Mouse (Mus musculus) liver, embryonic 11.5 days (tissue): ENCODE results near the gene Sall2. TPM values are rescaled to one million over a fixed set of nuclear protein-coding genes. Genes with fewer than 3 reads are reported as not detected.
A peak's percentile ranks its signal among the peaks of the same experiment; 100 is the strongest.

Source experiments
- ATAC-seq: fragments of 200-750 bp; cut with Nextera tagmentation; replicated peaks from 2 replicates; pipeline ENCODE4 v1.8.0; 2017; ENCODE audit warnings: moderate number of reproducible peaks, mild to moderate bottlenecking, moderate TSS enrichment, moderate library complexity; ENCODE audit not compliant: low FRiP score
- DNase-seq: peaks from one replicate; pipeline ENCODE4 v3.0.0-alpha.2; 2017; ENCODE audit warnings: low spot score
- H3K27ac ChIP-seq: fragments of 300-500 bp; sonication (generic); 2 replicates; pipeline ENCODE4 v1.5.1; 2014; ENCODE audit warnings: mild to moderate bottlenecking, low read depth, low read length, control low read depth
- H3K27me3 ChIP-seq: fragments of 300-500 bp; sonication (generic); replicated peaks from 2 replicates; pipeline ENCODE4 v1.6.1; 2014; ENCODE audit warnings: low read length, mixed read lengths; ENCODE audit not compliant: control insufficient read depth, insufficient read depth
- H3K36me3 ChIP-seq: fragments of 300-500 bp; sonication (generic); 2 replicates; pipeline ENCODE4 v1.6.1; 2014; ENCODE audit warnings: mild to moderate bottlenecking, low read length, moderate library complexity, mixed read lengths; ENCODE audit not compliant: control insufficient read depth, insufficient read depth
- H3K4me1 ChIP-seq: fragments of 300-500 bp; sonication (generic); replicated peaks from 2 replicates; pipeline ENCODE4 v1.6.1; 2014; ENCODE audit warnings: low read length, mixed read lengths; ENCODE audit not compliant: control insufficient read depth, insufficient read depth
- H3K4me2 ChIP-seq: fragments of 300-500 bp; sonication (generic); 2 replicates; pipeline ENCODE4 v1.6.1; 2014; ENCODE audit warnings: mild to moderate bottlenecking, control low read depth, moderate library complexity
- H3K4me3 ChIP-seq: fragments of 300-500 bp; sonication (generic); 2 replicates; pipeline ENCODE4 v1.5.1; 2014; ENCODE audit warnings: low read depth, low read length, control low read depth
- H3K9ac ChIP-seq: fragments of 300-500 bp; sonication (generic); 2 replicates; pipeline ENCODE4 v1.6.1; 2014; ENCODE audit warnings: low read depth, low read length, control low read depth
- H3K9me3 ChIP-seq: fragments of 300-500 bp; sonication (generic); 2 replicates; pipeline ENCODE4 v1.6.1; 2016; ENCODE audit warnings: low read length, inconsistent platforms, mixed read lengths; ENCODE audit not compliant: control insufficient read depth
- WGBS: fragments of 180-500 bp; shearing (Covaris S2); extraction: QIAGEN DNeasy Blood & Tissue Kit; methylation state at CpG from one replicate; pipeline ENCODE4 v1.1.7; 2014; 5-methylcytosine and 5-hydroxymethylcytosine counted together
- polyA plus RNA-seq: library from polyadenylated mRNA; unstranded; fragments of >200 nt; fragmentation: Nextera tagmentation; extraction: Ambion mirVana; gene quantifications from 2 replicates; pipeline ENCODE4 v1.2.1, GENCODE M21; 2014

Sall2 gene
- polyA plus RNA-seq, 1 experiment from 2014 or later, result 9.8 TPM

GRCm38 (mm10) chr14:52278932-52279746 is 49.4 kb downstream of the Sall2 start, which contains the start of the genes Tox4 and Rab2b:
Gene Tox4, plus strand, starts transcription at chr14:52279146.
Gene Rab2b, minus strand, starts transcription at chr14:52279545.
- Histone ChIP-seq H3K36me3 (no peaks in the 10 kb centered on the region), H3K27me3 (no peaks in the 10 kb centered on the region), H3K9me3 (no peaks in the 10 kb centered on the region), H3K4me3 (peak within 1 kb of the TSS; percentile 86), H3K27ac (peak within 1 kb of the TSS; percentile 78), H3K9ac (peak within 1 kb of the TSS; percentile 94), H3K4me1 (peaks cover 12% of the 10 kb centered on the region), H3K4me2 (peak within 1 kb of the TSS; percentile 73)
- DNase-seq, result peak; percentile 99
- WGBS, result under 1% methylated on average over 66 of the region's 66 CpGs
- ATAC-seq, result peak; percentile 98

GRCm38 (mm10) chr14:52277210-52277609 is 51.4 kb downstream of the Sall2 start:
- WGBS, result 80% methylated on average over 4 of the region's 4 CpGs
- Histone ChIP-seq H3K27ac (no peak overlapping the region), H3K36me3 (no peaks in the 10 kb centered on the region)

GRCm38 (mm10) chr14:52272781-52273180 is 55.8 kb downstream of the Sall2 start:
- H3K27me3 ChIP-seq, result no peaks in the 10 kb centered on the region
- H3K27ac ChIP-seq, result no peak overlapping the region
- no peaks in the 10 kb centered on the region for H3K4me1 ChIP-seq
- no peak for ATAC-seq
- 70% methylated on average over 3 of the region's 3 CpGs for WGBS
- H3K9me3 ChIP-seq, result no peaks in the 10 kb centered on the region
- no peak overlapping the region for H3K4me3 ChIP-seq
- H3K9ac ChIP-seq, result no peak overlapping the region
- H3K36me3 ChIP-seq, result no peaks in the 10 kb centered on the region
- no peak for DNase-seq
- no peak overlapping the region for H3K4me2 ChIP-seq

More at GRCm38 (mm10) chr14:52277210-52277609, 51.4 kb downstream of the Sall2 start:
- Histone ChIP-seq H3K4me2 (no peak overlapping the region), H3K4me3 (no peak overlapping the region), H3K9ac (no peak overlapping the region), H3K9me3 (no peaks in the 10 kb centered on the region), H3K4me1 (peaks cover 7% of the 10 kb centered on the region; the same call in 1 of the 2 replicates), H3K27me3 (no peaks in the 10 kb centered on the region)
- ATAC-seq, result no peak
- no peak for DNase-seq

Other genes with a start within 250 kb of the Sall2 start
- 698 and 737 TPM in 2 replicates for gene Hnrnpc, start 224.7 kb downstream of the Sall2 start, polyA plus RNA-seq
- gene Rpgrip1, start 218.1 kb downstream of the Sall2 start, polyA plus RNA-seq, result 103 and 111 TPM in 2 replicates
- gene Supt16, start 131.3 kb downstream of the Sall2 start, polyA plus RNA-seq, result 52.1 and 58.6 TPM in 2 replicates
- 34.5 and 38.0 TPM in 2 replicates for gene Chd8, start 71.0 kb downstream of the Sall2 start, polyA plus RNA-seq
- gene Tox4, start 49.6 kb downstream of the Sall2 start, polyA plus RNA-seq, result 35.7 and 44.6 TPM in 2 replicates
- gene Rab2b, start 49.2 kb downstream of the Sall2 start, polyA plus RNA-seq, result 9.8 and 10.6 TPM in 2 replicates
- 44.7 and 52.2 TPM in 2 replicates for gene Mettl3, start 23.6 kb downstream of the Sall2 start, polyA plus RNA-seq
- not detected in 2 replicates for gene Olfr1513, start 27.6 kb upstream of the Sall2 start, polyA plus RNA-seq
- gene Olfr1512, start 50.4 kb upstream of the Sall2 start, polyA plus RNA-seq, result not detected in 2 replicates
- gene Olfr1511, start 68.6 kb upstream of the Sall2 start, polyA plus RNA-seq, result not detected in 2 replicates
- not detected in 2 replicates for gene Olfr1510, start 85.6 kb upstream of the Sall2 start, polyA plus RNA-seq
- not detected in 2 replicates for gene Olfr1509, start 114.2 kb upstream of the Sall2 start, polyA plus RNA-seq
- not detected in 2 replicates for gene Olfr1508, start 138.7 kb upstream of the Sall2 start, polyA plus RNA-seq
- not detected in 2 replicates for gene Olfr1507, start 167.0 kb upstream of the Sall2 start, polyA plus RNA-seq